Mouse (Mus musculus): ENCODE measurements around the gene Lsm14a.

- TF ChIP-seq POLR2A (IDR thresholded peaks at IDR 0.05; ENCODE audit: low read depth, low read length) = no peak
- TF ChIP-seq CTCF (conservative IDR thresholded peaks at IDR 0.05; ENCODE audit: insufficient read depth, insufficient read length, low read depth, low read length) = no peak
These were observed 69.8 kb downstream of the Lsm14a start for GRCm38 (mm10) chr7:34323351-34323750.
